Mouse (Mus musculus) heart, adult 8-10 months (tissue): ENCODE data around the gene Bmt2. TPM values are rescaled to one million over a fixed set of nuclear protein-coding genes. Genes with fewer than 3 reads are reported as not detected.

Source experiments
- DNase-seq: peaks from one replicate; pipeline ENCODE4 v3.0.0; 2022; ENCODE audit warnings: low spot score
- total RNA-seq, 4 experiments: library from RNA; stranded (reverse); gene quantifications; 2 replicates each; pipeline ENCODE4 v1.2.4; 2022

Bmt2 gene
- total RNA-seq, 4 experiments from 2014 or later: 8.8 to 10.7 (median 9.8) TPM

DNA sequence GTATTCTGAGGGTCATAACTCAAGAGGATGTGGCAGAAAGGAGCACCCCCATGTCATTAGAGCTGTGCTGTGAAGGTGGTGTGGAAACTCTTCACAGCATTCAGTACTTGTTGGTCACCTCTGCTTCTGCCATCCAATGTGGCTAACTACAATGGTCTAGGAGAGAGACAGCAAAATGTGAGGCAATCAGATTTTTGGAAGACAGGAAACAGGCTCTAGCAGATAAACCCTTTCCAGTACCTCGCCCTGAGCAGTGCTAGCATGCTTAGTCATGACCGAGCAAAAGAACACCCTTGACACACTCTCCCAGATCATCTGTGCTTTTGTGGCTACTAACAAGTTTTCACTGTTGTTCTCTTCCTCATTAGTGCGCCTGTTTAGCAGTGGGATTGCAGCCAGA, 60.7 kb downstream of the Bmt2 start:
- DNase-seq: no peak

DNA sequence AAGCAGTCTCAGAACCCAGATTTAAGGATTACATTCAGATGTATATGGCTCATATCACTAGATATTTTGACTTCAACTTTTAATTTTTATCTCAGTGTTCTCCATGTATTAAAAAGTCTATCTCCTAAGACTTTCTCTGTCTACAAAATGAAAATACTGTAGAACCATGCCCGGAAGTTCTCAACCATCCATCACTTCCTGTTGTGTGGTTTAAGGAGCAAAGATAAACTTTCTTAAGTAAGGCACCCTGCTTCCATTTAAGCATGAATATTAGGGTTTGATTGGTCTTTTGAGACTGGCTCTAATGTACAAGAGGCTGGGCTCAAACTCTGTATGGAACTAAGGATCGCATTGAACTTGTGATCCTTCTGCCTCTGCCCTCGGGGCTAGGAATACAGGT, 63.2 kb downstream of the Bmt2 start:
- DNase-seq: no peak

DNA sequence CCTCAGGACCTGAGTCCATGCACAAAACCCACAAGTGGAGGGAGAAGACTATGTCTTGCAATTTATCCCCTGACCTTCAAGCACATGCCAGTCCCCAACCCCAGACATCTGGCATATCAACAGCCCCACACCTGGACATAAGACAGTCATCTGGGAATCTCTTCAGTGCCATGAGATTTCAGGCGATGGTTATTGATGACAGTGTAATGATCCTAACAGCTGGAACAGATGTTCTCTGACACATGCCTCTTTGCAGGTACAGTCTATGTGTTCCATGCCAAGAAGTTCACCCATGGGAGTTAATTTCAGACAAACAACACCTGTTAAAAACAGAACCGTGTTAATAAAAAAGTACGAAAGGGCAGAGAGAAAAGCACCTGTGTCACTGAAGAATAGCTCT, 64.1 kb downstream of the Bmt2 start:
- no peak for DNase-seq

DNA sequence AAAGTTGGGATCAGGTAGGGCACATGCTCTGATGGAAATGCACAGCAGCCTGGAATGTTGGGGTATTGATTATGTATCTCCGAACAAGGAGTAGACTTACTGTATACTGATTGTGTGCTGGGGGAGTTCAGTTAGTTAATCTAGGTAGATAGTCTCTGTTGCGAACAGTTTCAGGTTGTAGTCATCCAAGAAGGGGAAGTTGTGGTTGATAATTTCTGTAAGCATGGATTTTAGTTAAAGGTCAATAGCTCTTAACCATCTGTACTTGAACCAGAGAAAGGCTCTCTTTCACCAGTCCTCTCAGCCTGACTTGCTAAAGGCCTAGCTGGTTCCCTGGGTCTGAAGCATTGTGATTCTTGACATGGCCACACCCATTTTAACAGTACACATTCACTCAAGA, 66.9 kb downstream of the Bmt2 start:
- DNase-seq: no peak

DNA sequence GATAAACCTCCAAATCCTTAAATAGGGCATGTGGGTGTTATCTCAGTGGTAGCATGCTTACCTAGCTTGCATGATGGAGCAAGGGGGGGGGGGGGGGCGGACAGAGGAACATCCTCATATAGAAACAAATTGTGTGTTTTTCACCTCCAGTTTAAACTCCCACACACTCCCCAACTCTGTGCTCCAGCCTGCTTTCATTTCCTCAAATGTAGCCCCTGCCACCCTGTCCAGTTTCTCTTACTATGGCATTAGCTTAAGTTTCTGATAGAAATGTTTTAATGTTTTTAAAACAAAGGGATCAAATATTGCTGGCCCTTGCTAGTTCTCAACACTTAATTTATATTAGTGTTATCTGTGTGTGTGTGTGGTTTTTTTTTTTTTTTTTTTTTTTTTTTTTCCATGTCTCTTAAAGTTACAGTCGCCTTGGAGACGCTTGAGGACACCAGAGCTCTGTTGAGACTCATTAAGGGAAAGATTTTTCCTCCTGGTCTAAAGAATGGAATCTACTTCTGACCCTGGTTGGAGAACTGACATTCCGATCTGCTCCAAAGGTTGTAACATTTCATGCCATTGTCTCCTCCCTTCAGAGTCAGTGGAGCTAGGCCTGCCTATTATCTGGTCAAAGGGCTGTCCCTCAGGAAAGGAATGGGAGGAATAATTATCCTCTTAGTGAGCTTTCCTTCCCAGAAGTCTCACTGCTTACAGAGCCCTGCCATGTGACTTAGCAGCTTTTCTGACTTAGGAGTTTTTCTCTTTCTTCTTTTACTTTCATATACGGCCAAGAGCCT, 68.2 kb downstream of the Bmt2 start:
- DNase-seq: no peak

DNA sequence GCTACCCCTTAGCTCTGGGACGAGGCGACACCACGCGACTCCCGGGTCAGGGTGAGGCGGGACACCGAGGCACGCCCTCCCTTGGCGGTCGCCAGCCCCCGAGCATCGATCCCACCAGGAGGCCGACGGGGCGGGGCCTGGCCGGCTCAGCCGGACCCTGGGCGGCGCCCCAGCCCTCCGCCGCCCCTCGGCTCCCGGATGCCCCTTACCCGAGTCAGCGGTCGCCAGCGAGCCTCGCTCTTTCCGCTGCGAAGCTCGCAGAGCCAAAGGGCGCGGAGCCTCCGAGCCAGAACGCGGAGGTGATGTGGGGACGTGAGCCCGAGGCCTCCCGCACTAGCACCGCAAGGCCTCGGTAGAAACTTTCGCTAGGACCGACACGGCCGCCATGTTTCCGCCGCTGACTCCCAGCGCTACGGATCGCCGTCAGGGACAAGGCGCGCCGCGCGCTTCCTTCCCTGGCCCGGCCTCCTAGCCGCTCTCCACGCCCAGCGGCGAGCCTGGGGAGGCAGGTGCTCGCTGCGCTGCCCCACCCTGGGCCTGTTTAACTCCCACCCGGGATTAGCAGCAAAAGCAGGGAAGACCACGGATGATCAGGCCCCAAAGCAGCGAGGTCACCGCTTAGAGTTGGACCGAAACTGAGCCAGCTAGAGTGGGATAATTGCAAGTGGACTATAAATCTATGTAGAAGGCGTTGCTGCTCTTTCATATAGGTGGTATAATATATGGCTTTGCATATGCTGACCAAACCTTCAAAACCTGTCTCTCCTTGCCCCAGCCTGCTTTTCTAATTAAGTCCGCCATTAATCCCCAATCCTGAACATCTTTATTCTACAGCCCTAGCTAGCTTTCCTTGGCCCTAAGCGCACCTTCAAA, 69.9 kb downstream of the Bmt2 start, which contains the start of gene Tmem168:
Tmem168 (minus strand) TSS at position 480 of the 873 bp plus-strand sequence.
- DNase-seq: peak; percentile 93

DNA sequence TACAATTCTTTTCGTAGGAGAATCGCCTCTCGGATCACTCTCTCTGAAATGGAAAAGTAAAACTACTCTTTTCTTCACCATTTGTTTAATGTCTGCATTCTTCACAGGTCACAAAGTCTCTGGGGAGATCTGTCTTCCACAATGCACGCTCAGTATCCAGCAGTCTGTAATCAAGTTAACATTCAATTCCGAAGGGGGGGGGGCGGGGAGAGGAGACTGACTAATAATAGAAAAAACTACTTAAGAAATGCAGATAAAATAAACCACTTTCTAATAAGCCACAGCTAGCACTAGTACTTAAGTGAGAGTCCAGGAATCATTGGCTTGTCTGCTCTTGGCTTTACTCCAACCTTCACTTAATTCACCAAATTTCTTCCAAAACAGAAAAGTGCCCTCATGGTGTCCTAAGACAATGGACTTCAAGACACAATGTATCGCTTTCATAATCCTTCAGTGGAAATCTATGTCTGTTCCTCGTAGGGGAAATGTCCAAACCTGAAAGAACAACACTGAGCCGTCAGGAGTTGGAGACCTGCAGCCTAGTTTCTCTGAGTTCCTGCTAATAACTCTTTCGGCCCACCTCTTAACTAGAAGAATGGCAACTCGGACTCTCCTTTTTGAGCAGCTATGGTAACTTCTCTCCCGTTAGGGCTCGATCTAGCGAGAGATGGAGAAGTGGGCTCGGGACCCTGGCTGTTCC, 70.7 kb downstream of the Bmt2 start:
- no peak for DNase-seq

DNA sequence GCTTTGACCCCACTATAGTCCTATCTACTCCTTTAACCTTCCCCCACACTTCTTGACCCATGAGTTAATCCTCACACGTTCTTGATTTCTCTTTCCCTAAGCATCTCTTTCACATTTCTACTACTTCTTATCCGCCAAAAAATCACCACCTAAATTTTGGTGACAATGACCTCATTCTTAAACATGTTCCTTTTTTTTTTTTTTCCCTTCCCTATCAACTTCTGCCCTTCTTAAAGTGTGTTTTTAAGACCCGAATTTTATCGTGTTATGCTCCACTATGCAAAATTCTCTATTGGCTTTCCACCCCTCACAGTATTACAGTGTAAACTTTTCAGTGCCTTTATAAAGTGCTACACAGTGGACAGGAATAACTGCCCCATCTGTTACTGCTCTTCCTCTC, 71.4 kb downstream of the Bmt2 start:
- no peak for DNase-seq

DNA sequence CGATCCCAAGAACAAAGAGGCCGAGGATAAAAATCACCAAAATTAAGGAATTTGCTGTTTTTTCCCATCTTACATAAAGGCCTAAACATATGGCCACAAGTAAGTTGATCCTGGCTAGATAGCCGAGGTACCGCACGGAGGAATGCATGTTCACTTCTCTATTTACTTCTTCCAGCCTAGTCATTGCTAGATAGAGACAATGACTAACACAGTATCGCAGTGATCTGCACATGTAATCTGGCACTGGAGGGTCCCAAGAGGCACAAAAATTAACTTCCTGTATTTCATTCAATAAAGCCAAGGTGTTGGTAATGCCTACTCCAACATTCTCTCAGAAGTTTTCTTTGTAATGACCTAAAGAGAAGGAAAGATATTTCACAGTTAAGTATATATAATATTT, 74.6 kb downstream of the Bmt2 start:
- no peak for DNase-seq

DNA sequence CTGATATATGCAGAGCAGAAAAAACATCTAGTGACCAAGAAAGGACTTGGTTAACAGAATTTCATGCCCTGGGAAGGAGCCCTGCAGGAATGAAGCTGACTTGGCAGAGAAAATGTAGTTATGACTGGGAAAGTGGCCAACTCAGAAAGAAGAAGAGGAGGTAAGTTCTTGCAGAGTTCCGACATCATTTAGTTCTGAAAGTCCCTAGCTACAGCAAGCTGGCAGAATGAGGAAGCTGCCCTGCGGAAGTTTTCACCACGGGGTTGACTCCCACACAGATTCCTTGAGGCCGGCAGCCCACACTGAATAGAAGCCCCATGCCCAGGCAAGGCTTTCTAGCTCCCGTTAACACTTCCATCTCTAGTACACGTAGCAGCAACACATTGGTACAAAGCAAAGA, 76.2 kb downstream of the Bmt2 start:
- peak; percentile 48 for DNase-seq

DNA sequence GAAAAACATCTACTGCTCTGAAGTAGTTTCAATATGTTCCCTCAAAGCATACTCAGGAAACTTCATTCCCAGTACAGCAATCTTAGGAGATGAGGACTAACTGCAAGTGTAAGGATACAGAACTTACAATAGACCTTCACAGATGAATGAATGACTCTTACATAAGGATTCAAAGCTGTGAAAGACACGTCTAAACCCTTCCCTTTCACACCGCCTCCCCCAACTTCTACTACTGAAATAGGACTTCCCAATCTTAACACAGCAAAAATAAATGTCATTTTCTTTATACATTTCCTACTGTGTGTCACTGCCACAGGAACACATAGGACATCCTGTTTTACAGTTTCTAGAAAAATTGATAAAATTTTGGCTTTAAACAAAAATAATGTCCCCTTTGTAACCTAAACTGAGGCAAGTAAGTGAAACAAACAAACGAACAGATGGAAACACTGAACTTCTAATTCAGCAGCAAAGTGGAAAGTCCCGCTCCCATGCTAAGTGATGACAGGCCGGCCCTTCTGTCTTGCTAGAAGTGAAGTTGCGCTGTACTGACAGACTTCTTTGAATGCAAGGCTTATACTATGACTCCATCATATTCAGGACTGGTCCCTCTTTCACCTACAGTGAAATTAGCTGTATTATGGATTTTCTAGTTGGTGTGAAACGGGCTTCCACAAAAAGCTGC, 79.4 kb downstream of the Bmt2 start:
- no peak for DNase-seq

DNA sequence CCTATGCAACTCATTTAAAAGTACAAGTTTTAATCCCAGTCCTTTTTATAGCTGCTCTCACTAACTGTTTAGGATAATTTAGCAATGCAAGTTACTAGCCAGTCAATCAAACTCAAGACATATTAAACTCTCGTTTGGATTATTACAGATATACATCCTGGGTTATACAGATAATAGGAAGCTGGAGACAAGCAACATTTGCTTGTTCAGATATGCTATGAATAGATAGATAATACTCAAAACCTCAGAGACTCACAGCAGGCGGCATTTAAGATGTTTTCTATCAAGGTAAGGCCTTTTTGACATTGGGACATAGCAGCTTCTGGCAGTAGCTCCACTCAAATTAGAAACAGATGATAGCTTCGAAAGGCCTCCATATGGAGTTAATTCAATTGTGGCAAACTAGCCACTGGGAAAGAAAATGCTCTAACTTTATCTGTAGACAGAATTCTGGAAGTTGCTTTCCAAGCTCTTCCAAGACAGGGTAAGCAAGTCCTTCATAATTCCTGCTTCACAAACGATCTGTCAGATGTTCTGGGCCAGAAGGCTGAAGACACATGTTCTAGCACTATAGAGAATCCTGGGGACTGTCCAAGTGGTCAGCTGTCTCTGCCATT, 84.9 kb downstream of the Bmt2 start:
- no peak for DNase-seq

DNA sequence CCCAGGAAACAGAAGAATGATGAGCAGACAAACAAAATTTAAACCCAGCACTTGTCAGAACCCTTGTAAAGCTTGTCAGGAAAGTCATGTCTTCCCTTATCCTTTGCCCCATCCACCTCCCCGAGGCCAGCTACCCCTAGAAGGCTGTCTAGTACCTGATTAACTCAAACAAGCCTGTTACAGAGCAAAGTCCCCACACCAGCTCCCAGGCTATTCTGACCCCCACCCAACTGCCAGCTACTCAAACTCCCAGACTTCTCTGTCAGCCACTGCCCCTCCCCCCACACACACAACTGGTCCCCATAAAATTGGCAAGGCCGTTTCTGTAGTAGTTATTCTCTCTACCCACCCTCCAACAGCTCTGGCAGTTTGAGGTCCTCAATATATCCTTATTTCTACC, 91.2 kb downstream of the Bmt2 start:
- DNase-seq: no peak

DNA sequence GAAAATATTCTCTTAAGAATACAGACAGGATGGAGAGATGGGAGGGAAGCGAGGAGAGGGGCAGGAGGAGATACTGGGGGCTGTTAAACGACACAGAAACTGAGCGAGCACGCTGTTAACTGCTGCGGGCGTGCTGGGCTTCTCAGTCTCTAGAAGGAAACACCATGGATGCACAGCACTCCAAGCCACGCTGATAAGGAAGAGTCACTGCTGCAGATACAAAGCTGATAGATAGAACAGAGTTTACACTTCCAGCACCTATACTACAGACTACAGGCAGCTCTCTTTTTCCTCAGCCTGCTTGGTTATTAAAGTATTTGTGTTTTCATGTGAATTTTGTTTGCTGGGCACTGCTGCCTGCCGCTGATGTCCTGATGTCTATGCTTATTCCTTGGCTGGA, 91.6 kb downstream of the Bmt2 start:
- no peak for DNase-seq

DNA sequence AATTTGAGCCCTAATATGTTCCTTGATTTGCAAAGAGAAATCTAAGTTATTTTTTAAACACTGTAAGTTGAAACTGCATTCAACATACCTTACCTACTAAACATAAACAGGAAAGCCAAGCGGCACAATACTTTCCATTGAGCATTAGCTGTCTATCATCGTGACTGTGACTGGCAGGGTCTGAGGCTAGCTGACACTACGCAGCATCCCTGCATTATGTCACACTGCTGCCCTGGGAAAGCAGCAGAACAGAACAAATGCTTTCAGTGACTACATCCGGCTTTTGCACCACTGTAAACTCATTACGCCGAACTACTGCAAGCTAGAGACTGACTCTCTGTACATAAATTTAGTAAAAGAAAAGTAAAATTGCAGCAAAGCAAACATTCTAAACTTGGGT, 93.0 kb downstream of the Bmt2 start:
- DNase-seq: no peak

DNA sequence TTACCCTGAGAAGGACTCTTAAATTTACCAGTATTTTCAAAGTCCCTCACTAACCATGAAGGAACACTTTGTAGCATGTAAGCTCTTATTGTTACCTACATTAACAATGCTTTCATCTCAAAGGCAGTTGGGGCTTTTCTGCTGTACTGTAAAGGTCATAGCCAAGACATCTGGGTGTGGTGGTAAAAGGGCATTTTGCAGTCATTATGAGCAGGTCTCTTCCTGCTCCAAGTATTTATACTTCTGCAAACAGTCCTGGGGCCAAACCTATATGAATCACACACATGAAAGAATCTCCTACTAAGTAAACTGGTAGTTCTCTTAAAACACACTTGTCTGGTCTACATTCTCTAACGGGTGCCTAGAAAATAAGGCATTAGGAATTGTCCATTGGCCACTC, 95.7 kb downstream of the Bmt2 start:
- no peak for DNase-seq

Other genes with a start within 250 kb of the Bmt2 start
- 10 to 100 TPM; 15.8 to 17.3 (median 16.8) TPM for gene Tmem168, start 69.9 kb downstream of the Bmt2 start, total RNA-seq
- gene Gpr85, start 162.0 kb upstream of the Bmt2 start, total RNA-seq: under 1 TPM; 0.17 to 0.24 (median 0.20) TPM
- gene 2610001J05Rik, start 193.6 kb upstream of the Bmt2 start, total RNA-seq: 10 to 100 TPM; 44.0 to 51.5 (median 47.5) TPM